Mouse (Mus musculus) neural tube, embryonic 13.5 days (tissue): ENCODE measurements at regions not wholly inside any gene's neighbourhood (a gene's known extent, or its start where the extent isn't known, plus 50 kb on each side); places are given as distances from the start of the nearest gene placed in this dataset.

ENCODE experiments used
- ATAC-seq: fragments of 200-750 bp; cut with Nextera tagmentation; 2 replicates; pipeline ENCODE4 v1.8.0; 2017; ENCODE audit warnings: low read depth, mild to moderate bottlenecking, moderate TSS enrichment, moderate library complexity
- H3K27ac ChIP-seq: fragments of 300-500 bp; sonication (generic); replicated peaks from 2 replicates; pipeline ENCODE4 v1.5.1; 2015; ENCODE audit warnings: moderate library complexity, mild to moderate bottlenecking, inconsistent platforms
- H3K27me3 ChIP-seq: fragments of 300-500 bp; sonication (generic); 2 replicates; pipeline ENCODE4 v1.6.1; 2015; ENCODE audit warnings: mild to moderate bottlenecking, inconsistent platforms
- H3K36me3 ChIP-seq: fragments of 300-500 bp; sonication (generic); 2 replicates; pipeline ENCODE4 v1.6.1; 2015; ENCODE audit warnings: mild to moderate bottlenecking, inconsistent platforms
- H3K4me1 ChIP-seq: fragments of 300-500 bp; sonication (generic); replicated peaks from 2 replicates; pipeline ENCODE4 v1.6.1; 2015; ENCODE audit warnings: inconsistent platforms
- H3K4me2 ChIP-seq: fragments of 300-500 bp; sonication (generic); 2 replicates; pipeline ENCODE4 v1.6.1; 2015; ENCODE audit warnings: inconsistent platforms, mild to moderate bottlenecking, moderate library complexity
- H3K4me3 ChIP-seq: fragments of 300-500 bp; sonication (generic); 2 replicates; pipeline ENCODE4 v1.5.1; 2015; ENCODE audit warnings: mild to moderate bottlenecking, inconsistent platforms
- H3K9ac ChIP-seq: fragments of 300-500 bp; sonication (generic); 2 replicates; pipeline ENCODE4 v1.6.1; 2015; ENCODE audit warnings: moderate library complexity, mild to moderate bottlenecking, inconsistent platforms
- H3K9me3 ChIP-seq: fragments of 300-500 bp; sonication (generic); 2 replicates; pipeline ENCODE4 v1.6.1; 2016; ENCODE audit warnings: inconsistent platforms
- WGBS: fragments of 180-500 bp; shearing (Covaris S2); methylation state at CpG from one replicate; pipeline ENCODE4 v1.1.7; 2015; 5-methylcytosine and 5-hydroxymethylcytosine counted together

GRCm38 (mm10) chr8:37291069-37291850, 297.9 kb downstream of the AI429214 start:
- no peak overlapping the region for H3K4me2 ChIP-seq
- no peaks in the 10 kb centered on the region for H3K27me3 ChIP-seq
- no peak for ATAC-seq
- H3K36me3 ChIP-seq: no peaks in the 10 kb centered on the region
- H3K4me3 ChIP-seq: no peak overlapping the region
- no peaks in the 10 kb centered on the region for H3K9me3 ChIP-seq
- H3K9ac ChIP-seq: no peak overlapping the region
- H3K4me1 ChIP-seq: no peaks in the 10 kb centered on the region
- 55% methylated on average over 7 of the region's 7 CpGs for WGBS
- no peak overlapping the region for H3K27ac ChIP-seq
